Mouse (Mus musculus): Measurements from ENCODE around the gene Nphp1. TPM values are rescaled to one million over a fixed set of nuclear protein-coding genes. Genes with fewer than 3 reads are reported as not detected.

Gene Nphp1
- polyA plus RNA-seq, 1 experiment from 2014 or later: 9.1 TPM

DNA sequence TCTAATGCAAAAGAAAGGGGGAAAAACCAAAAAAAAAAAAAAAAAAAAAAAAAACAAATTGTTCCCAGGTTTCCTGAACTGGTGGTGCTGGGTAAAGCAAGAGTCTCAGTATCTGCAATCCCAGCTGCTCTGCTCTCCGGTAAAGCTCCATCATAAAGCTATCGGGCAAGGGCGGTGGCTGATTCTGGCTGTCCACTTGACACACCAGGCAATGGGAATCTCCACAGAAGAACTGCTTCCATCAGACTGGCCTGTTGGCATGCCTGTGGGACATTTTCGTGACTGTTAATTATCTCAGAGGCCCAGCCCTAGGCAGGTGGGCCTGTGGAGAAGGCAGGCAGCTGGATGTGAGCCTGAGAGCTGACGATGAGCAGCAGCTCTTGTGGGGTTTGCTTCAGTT lies 10.2 kb downstream of the Nphp1 start:
- H3K4me3 ChIP-seq (ENCODE audit: low read depth, low read length): no peak overlapping the region
- no peak for ATAC-seq (ENCODE audit: low read depth)
- 87% methylated on average over 5 of the region's 5 CpGs for WGBS
- H3K27ac ChIP-seq (ENCODE audit: low read depth, low read length): no peak overlapping the region
- no peaks in the 10 kb centered on the region for H3K9me3 ChIP-seq (ENCODE audit: control insufficient read depth, low read length)
- no peak overlapping the region for H3K9ac ChIP-seq (replicated peaks; ENCODE audit: low read depth, low read length)
- H3K27me3 ChIP-seq (ENCODE audit: control insufficient read depth, insufficient read depth, low read length): no peaks in the 10 kb centered on the region
- no peak overlapping the region for H3K4me2 ChIP-seq (ENCODE audit: low read depth, low read length)
- H3K4me1 ChIP-seq (ENCODE audit: control insufficient read depth, insufficient read depth, low read length): no peaks in the 10 kb centered on the region
- no peaks in the 10 kb centered on the region; the same call in 1 of the 2 replicates for H3K36me3 ChIP-seq (ENCODE audit: control insufficient read depth, insufficient read depth, low read length)

- no peak overlapping the region for H3K27ac ChIP-seq (ENCODE audit: low read depth, low read length)
- H3K4me2 ChIP-seq (ENCODE audit: low read depth, low read length): no peak overlapping the region
- peak; percentile 72; the same call in 1 of the 2 replicates for ATAC-seq (ENCODE audit: low read depth)
- no peak overlapping the region for H3K4me3 ChIP-seq (ENCODE audit: low read depth, low read length)
- 55% methylated on average over 3 of the region's 3 CpGs for WGBS
- H3K36me3 ChIP-seq (ENCODE audit: control insufficient read depth, insufficient read depth, low read length): 0 out of 2 replicates have a peak, but pooled peaks cover 4% of the 10 kb centered on the region
- no peaks in the 10 kb centered on the region for H3K4me1 ChIP-seq (ENCODE audit: control insufficient read depth, insufficient read depth, low read length)
- no peaks in the 10 kb centered on the region for H3K9me3 ChIP-seq (ENCODE audit: control insufficient read depth, low read length)
- H3K9ac ChIP-seq (replicated peaks; ENCODE audit: low read depth, low read length): no peak overlapping the region
- H3K27me3 ChIP-seq (ENCODE audit: control insufficient read depth, insufficient read depth, low read length): no peaks in the 10 kb centered on the region
These were observed 13.7 kb downstream of the Nphp1 start for GRCm38 (mm10) chr2:127775013-127775412.

DNA sequence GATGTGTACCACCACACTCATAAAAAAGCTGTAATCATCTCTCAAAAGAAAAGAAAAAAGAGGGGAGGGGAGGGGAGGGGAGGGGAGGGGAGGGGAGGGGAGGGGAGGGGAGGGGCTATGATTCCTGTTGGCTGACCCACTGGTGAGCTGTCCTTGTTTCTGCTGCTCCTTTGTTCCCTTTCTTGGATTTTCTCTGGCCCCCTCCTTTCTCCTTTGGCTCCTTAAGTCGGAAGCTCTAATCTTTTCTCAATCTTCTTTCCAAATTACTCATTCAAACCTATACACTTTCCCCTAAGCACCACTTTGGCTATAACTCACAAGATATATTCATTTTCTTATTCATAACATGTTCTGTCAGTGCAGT lies 14.1 kb downstream of the Nphp1 start:
- H3K9me3 ChIP-seq (ENCODE audit: control insufficient read depth, low read length): no peaks in the 10 kb centered on the region
- H3K4me2 ChIP-seq (ENCODE audit: low read depth, low read length): no peak overlapping the region
- H3K9ac ChIP-seq (replicated peaks; ENCODE audit: low read depth, low read length): no peak overlapping the region
- H3K27me3 ChIP-seq (ENCODE audit: control insufficient read depth, insufficient read depth, low read length): no peaks in the 10 kb centered on the region
- no peaks in the 10 kb centered on the region for H3K4me1 ChIP-seq (ENCODE audit: control insufficient read depth, insufficient read depth, low read length)
- H3K27ac ChIP-seq (ENCODE audit: low read depth, low read length): no peak overlapping the region
- H3K4me3 ChIP-seq (ENCODE audit: low read depth, low read length): no peak overlapping the region
- ATAC-seq (ENCODE audit: low read depth): peak; percentile 46
- 10% methylated on average over 1 of the region's 1 CpGs for WGBS
- H3K36me3 ChIP-seq (ENCODE audit: control insufficient read depth, insufficient read depth, low read length): 0 out of 2 replicates have a peak, but pooled peaks cover 4% of the 10 kb centered on the region

DNA sequence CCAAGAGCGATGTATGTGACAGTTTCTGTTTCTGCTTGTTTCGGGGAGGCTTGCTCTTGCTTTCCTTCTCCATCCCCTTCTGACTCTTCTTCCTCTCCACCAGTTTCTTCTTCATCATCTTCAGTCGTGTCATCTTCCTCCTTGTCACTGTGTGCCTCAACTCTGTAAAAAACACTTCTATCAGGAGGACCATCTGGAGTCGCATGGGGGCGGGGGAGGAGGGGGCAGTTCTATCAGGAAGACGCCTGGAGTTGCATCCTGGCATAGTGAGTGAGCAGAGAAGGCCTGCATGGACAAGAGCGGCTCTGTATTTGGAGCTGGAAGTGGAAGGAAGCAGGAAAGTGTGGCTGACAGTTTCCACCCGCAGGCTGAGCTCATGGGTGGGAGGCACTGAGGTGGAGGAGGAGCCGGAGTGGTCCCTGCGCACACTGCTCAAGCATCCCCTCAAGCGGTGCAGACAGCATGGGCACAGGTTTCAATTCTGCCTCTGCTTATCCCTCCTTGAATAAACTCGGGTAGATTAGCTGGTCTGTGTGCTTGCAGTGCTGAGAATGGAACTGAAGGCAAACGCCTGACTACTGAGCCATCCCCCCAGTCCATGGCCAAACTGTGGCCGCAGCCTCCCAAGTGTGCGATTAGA lies 14.6 kb downstream of the Nphp1 start:
- Histone ChIP-seq H3K4me1 (ENCODE audit: control insufficient read depth, insufficient read depth, low read length) (no peaks in the 10 kb centered on the region), H3K36me3 (ENCODE audit: control insufficient read depth, insufficient read depth, low read length) (0 out of 2 replicates have a peak, but pooled peaks cover 4% of the 10 kb centered on the region), H3K9ac (replicated peaks; ENCODE audit: low read depth, low read length) (no peak overlapping the region), H3K4me3 (ENCODE audit: low read depth, low read length) (no peak overlapping the region), H3K9me3 (ENCODE audit: control insufficient read depth, low read length) (no peaks in the 10 kb centered on the region), H3K27me3 (ENCODE audit: control insufficient read depth, insufficient read depth, low read length) (no peaks in the 10 kb centered on the region), H3K27ac (ENCODE audit: low read depth, low read length) (peak overlapping the region; percentile 66; the same call in 1 of the 2 replicates), H3K4me2 (ENCODE audit: low read depth, low read length) (no peak overlapping the region)
- WGBS: 39% methylated on average over 15 of the region's 15 CpGs
- peak; percentile 70 for ATAC-seq (ENCODE audit: low read depth)

DNA sequence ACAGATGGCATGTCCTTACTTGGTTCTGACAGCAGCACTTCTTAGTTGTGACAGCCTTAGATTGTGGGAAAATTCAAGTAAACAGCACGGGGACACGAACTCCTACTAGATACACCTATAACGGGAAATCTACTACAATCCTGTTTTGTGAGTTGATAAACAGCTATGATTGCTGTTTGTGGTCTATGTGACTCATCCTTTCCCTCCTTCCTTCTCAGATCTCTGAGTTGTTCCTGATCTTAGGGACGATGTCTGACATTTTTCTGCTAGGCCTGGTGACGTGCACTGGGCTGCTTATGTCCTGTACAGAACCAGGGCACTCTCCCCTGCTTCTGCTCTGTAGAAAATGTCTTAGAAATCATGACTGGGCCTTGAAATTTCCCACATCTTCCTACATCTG lies 27.1 kb downstream of the Nphp1 start:
- 92% methylated on average over 5 of the region's 5 CpGs for WGBS
- H3K4me2 ChIP-seq (ENCODE audit: low read depth, low read length): no peak overlapping the region
- H3K36me3 ChIP-seq (ENCODE audit: control insufficient read depth, insufficient read depth, low read length): no peaks in the 10 kb centered on the region; the same call in 1 of the 2 replicates
- no peak overlapping the region for H3K9ac ChIP-seq (replicated peaks; ENCODE audit: low read depth, low read length)
- ATAC-seq (ENCODE audit: low read depth): no peak
- no peak overlapping the region for H3K27ac ChIP-seq (ENCODE audit: low read depth, low read length)
- no peak overlapping the region for H3K4me3 ChIP-seq (ENCODE audit: low read depth, low read length)
- no peaks in the 10 kb centered on the region for H3K27me3 ChIP-seq (ENCODE audit: control insufficient read depth, insufficient read depth, low read length)
- H3K4me1 ChIP-seq (ENCODE audit: control insufficient read depth, insufficient read depth, low read length): peaks cover 3% of the 10 kb centered on the region; the same call in 1 of the 2 replicates
- no peaks in the 10 kb centered on the region for H3K9me3 ChIP-seq (ENCODE audit: control insufficient read depth, low read length)

DNA sequence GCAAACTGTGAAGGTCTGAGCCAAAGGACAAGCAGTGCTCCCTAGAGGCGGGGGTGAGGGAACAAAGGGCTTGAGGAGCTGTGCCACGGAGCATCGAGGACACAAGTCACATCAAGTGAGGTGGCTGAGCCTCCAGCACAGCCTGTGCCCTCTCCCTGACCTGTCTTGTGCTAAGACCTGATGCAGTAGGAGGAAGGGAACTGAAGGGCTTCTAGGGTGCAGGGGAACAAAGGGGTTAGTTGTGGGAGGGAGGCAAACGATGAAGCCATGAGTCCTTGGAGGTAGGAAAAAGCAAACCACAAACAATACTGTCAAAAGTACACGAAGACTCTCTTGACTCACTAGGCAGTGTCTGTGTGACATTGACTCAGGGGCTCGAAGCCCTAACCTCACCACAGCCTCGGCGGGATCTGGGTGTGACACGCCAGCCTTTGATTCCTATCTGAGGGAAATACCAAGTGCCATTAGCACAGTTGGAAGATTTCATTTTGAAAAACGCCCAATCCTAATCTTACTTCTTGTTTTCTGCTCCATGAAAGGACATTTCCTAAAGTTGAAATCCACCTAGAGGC lies 28.2 kb downstream of the Nphp1 start:
- H3K9ac ChIP-seq (replicated peaks; ENCODE audit: low read depth, low read length): no peak overlapping the region
- H3K4me1 ChIP-seq (ENCODE audit: control insufficient read depth, insufficient read depth, low read length): peaks cover 3% of the 10 kb centered on the region; the same call in 1 of the 2 replicates
- no peaks in the 10 kb centered on the region; the same call in 1 of the 2 replicates for H3K36me3 ChIP-seq (ENCODE audit: control insufficient read depth, insufficient read depth, low read length)
- H3K27me3 ChIP-seq (ENCODE audit: control insufficient read depth, insufficient read depth, low read length): no peaks in the 10 kb centered on the region
- H3K4me2 ChIP-seq (ENCODE audit: low read depth, low read length): no peak overlapping the region
- ATAC-seq (ENCODE audit: low read depth): no peak
- 82% methylated on average over 10 of the region's 10 CpGs for WGBS
- H3K9me3 ChIP-seq (ENCODE audit: control insufficient read depth, low read length): no peaks in the 10 kb centered on the region
- no peak overlapping the region for H3K4me3 ChIP-seq (ENCODE audit: low read depth, low read length)
- no peak overlapping the region for H3K27ac ChIP-seq (ENCODE audit: low read depth, low read length)

DNA sequence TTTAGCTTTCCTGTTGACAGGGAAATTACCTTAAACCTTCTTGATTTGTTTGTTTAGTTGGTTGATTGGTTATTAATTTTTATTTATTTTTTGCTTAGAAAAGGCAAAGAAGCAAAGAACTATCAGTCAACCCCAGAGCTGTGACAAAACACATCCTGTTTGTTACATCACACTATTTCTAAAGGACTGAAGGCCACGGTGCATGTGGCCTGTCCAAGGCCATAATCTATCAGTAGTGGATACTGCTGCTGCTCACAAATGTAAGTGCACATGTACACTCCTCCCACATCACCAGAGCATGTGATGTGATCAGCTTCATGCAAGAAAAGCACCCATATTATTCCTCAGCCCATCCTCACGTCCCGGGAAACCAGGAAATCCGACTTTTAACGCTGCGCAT lies 28.7 kb downstream of the Nphp1 start:
- H3K36me3 ChIP-seq (ENCODE audit: control insufficient read depth, insufficient read depth, low read length): no peaks in the 10 kb centered on the region; the same call in 1 of the 2 replicates
- peaks cover 3% of the 10 kb centered on the region; the same call in 1 of the 2 replicates for H3K4me1 ChIP-seq (ENCODE audit: control insufficient read depth, insufficient read depth, low read length)
- no peak overlapping the region for H3K27ac ChIP-seq (ENCODE audit: low read depth, low read length)
- no peaks in the 10 kb centered on the region for H3K9me3 ChIP-seq (ENCODE audit: control insufficient read depth, low read length)
- H3K9ac ChIP-seq (replicated peaks; ENCODE audit: low read depth, low read length): no peak overlapping the region
- no peak overlapping the region for H3K4me2 ChIP-seq (ENCODE audit: low read depth, low read length)
- no peak overlapping the region for H3K4me3 ChIP-seq (ENCODE audit: low read depth, low read length)
- 94% methylated on average over 6 of the region's 6 CpGs for WGBS
- no peaks in the 10 kb centered on the region for H3K27me3 ChIP-seq (ENCODE audit: control insufficient read depth, insufficient read depth, low read length)
- ATAC-seq (ENCODE audit: low read depth): no peak

GRCm38 (mm10) chr2:127759157-127759880 lies 29.4 kb downstream of the Nphp1 start:
- 90% methylated on average over 5 of the region's 5 CpGs for WGBS
- H3K27ac ChIP-seq (ENCODE audit: low read depth, low read length): no peak overlapping the region
- no peaks in the 10 kb centered on the region; the same call in 1 of the 2 replicates for H3K36me3 ChIP-seq (ENCODE audit: control insufficient read depth, insufficient read depth, low read length)
- H3K27me3 ChIP-seq (ENCODE audit: control insufficient read depth, insufficient read depth, low read length): no peaks in the 10 kb centered on the region
- ATAC-seq (ENCODE audit: low read depth): no peak
- peaks cover 3% of the 10 kb centered on the region; the same call in 1 of the 2 replicates for H3K4me1 ChIP-seq (ENCODE audit: control insufficient read depth, insufficient read depth, low read length)
- no peaks in the 10 kb centered on the region for H3K9me3 ChIP-seq (ENCODE audit: control insufficient read depth, low read length)
- no peak overlapping the region for H3K4me3 ChIP-seq (ENCODE audit: low read depth, low read length)
- H3K4me2 ChIP-seq (ENCODE audit: low read depth, low read length): no peak overlapping the region
- no peak overlapping the region for H3K9ac ChIP-seq (replicated peaks; ENCODE audit: low read depth, low read length)

GRCm38 (mm10) chr2:127757171-127757570 lies 31.5 kb downstream of the Nphp1 start:
- H3K4me3 ChIP-seq (ENCODE audit: low read depth, low read length): no peak overlapping the region
- no peaks in the 10 kb centered on the region for H3K9me3 ChIP-seq (ENCODE audit: control insufficient read depth, low read length)
- no peak overlapping the region for H3K9ac ChIP-seq (replicated peaks; ENCODE audit: low read depth, low read length)
- WGBS: 29% methylated on average over 8 of the region's 8 CpGs
- H3K27me3 ChIP-seq (ENCODE audit: control insufficient read depth, insufficient read depth, low read length): no peaks in the 10 kb centered on the region
- H3K27ac ChIP-seq (ENCODE audit: low read depth, low read length): no peak overlapping the region
- H3K36me3 ChIP-seq (ENCODE audit: control insufficient read depth, insufficient read depth, low read length): no peaks in the 10 kb centered on the region; the same call in 1 of the 2 replicates
- peaks cover 3% of the 10 kb centered on the region; the same call in 1 of the 2 replicates for H3K4me1 ChIP-seq (ENCODE audit: control insufficient read depth, insufficient read depth, low read length)
- peak; percentile 70; the same call in 1 of the 2 replicates for ATAC-seq (ENCODE audit: low read depth)
- H3K4me2 ChIP-seq (ENCODE audit: low read depth, low read length): no peak overlapping the region

Data from neural tube, embryonic 14.5 days (tissue).